Mouse (Mus musculus): Measurements from ENCODE around the gene Prune1.

Gene Prune1

GRCm38 (mm10) chr3:95281216-95282126 lies at the start of gene Prune1, which contains the start of gene Mindy1:
TSS of gene Prune1 (minus strand) at chr3:95282076.
TSS of gene Mindy1 (plus strand) at chr3:95281345.
- DNase-seq: peak; percentile 99

DNA sequence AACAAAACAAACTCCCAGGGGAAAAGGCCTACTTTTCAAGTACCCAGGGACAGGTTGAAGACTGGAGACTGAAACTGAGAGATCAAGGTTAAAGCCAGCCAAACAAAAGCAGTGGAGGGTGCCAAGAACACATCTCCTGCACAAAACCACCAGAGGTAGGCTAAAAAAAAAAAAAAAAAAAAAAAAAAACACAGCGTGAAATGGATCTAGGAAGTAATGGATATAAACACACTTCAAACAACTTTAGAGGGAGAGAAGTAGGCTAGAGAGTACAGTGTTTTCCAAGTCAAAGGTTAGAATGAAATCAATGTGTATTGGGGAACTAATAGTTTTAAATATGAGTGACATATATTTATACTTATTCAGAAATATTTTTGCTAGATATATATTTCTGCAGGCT lies 49.7 kb upstream of the Prune1 start:
- DNase-seq: no peak

GRCm38 (mm10) chr3:95328803-95329404 lies 47.0 kb upstream of the Prune1 start:
- DNase-seq: no peak

GRCm38 (mm10) chr3:95324454-95325144 lies 42.7 kb upstream of the Prune1 start:
- no peak for DNase-seq

DNA sequence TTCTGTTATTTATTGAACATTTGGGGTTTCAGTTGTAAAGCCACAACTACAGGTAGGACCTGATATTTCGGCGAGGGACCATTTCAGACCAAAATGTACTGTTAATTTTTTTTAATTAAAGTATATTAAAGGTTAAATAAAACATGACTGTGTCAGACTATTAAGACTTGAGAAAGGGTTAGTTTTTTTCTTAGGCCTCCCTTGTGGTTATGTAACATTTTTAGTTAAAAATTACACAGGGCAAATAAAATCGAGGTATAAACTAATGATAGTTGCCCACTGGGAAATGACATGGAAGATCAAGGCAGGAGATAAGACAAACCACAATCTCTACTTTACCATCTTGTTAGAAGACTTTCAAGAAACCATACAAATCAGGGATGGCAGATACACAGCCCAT lies 41.6 kb upstream of the Prune1 start:
- DNase-seq: no peak

- no peak for DNase-seq
Measured at GRCm38 (mm10) chr3:95319701-95320625, 38.1 kb upstream of the Prune1 start.

DNA sequence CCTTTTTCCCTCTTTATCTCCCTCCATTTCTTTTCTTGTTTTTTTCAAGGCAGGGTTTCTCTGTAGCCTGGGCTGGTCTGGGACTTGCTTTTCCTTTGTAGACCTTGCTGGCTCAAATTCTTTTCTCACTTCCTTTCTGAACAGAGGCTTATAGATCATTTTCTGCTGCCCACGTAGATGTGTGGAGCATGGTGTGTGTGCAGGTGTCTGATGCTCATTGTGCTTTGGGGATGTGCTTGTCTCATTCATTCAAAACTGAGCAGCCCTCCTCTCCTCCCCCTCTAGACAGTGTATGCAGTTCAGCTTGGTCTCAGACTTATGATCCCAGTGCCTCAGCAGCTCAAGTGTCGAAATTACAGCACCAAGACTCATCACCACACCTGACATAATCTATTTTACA lies 37.2 kb upstream of the Prune1 start:
- no peak for DNase-seq

- DNase-seq: peak; percentile 77
Measured at GRCm38 (mm10) chr3:95318548-95318947, 36.7 kb upstream of the Prune1 start.

DNA sequence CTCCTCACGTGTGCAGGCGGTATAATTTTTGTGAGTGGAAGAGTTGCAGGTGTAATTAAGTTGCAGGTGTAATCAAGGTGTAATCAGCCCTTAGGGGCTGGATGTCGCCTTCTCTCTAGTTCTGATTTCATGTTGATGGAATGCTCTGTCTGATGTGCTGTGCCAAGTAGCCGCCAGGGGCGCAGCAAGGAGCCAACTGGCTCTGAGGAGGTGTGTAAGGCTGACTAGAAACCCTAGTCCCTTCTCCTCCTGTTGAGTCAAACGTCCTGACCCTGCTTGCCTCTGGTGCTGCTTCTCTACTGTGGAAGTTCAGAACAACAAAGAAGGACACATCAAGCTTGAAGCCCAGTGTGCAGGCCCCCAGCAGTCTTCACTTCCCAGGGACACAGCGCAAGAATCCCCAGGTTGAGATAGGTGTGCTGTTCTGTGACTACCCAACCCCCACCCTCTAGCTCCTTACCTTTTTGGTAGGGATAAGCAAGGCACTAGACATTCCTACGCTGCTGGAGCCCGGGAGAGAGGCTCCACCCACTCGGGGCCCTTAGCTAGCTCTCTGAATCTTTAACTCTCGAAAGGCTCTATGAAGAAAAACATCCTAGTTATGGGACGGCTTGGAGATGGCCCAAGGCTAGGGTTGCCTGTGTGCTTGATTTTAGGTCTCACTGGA lies 35.7 kb upstream of the Prune1 start:
- DNase-seq: peak; percentile 69

- no peak for DNase-seq
Measured at GRCm38 (mm10) chr3:95315844-95316550, 34.1 kb upstream of the Prune1 start.

GRCm38 (mm10) chr3:95315094-95315843 lies 33.4 kb upstream of the Prune1 start:
- DNase-seq: peak; percentile 94

- DNase-seq: no peak
Measured at GRCm38 (mm10) chr3:95314486-95315093, 32.7 kb upstream of the Prune1 start, which contains the start of gene Cers2. TSS of gene Cers2 (plus strand) at chr3:95314791.

- no peak for DNase-seq
Measured at GRCm38 (mm10) chr3:95314075-95314474, 32.2 kb upstream of the Prune1 start.

- DNase-seq: no peak
Measured at GRCm38 (mm10) chr3:95313476-95313875, 31.6 kb upstream of the Prune1 start.

DNA sequence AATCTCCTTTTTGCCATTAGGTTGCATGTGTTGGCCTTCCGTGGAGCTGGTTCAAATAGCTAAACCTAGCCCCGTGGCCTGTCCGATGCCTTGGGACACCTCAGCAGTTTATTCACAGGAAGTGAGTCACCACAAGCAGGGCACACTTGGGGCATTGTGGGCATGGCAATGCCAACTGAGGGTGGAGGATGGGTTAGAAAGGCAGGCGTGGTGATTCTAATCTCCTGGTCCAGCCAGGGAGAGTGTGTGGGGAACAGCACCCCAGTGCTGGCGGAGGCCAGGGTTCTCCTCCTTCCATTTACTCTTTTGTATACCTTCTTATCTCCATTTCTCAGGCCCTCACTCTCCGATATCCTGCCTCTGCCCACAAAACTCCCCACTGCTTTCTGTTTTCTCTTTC lies 30.7 kb upstream of the Prune1 start:
- DNase-seq: no peak

- peak; percentile 79 for DNase-seq
Measured at GRCm38 (mm10) chr3:95310968-95311882, 29.3 kb upstream of the Prune1 start.

DNA sequence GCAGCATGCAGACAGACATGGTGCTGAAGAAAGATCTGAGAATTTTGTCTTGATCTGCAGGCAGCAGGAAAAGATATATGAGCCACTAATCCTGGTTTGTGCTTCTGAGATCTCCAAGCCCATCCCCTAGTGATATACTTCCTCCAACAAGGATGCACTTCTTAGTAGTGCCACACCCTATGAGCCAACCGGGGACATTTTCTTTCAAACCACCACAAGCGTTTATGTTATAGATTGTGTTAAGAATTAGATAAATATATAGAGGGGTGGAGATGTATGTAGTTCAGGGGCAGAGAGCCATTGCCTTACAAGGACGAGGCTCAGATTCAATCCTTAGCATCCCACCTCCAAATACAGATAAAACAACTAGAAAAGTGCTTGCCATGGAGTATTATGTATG lies 28.6 kb upstream of the Prune1 start:
- no peak for DNase-seq

DNA sequence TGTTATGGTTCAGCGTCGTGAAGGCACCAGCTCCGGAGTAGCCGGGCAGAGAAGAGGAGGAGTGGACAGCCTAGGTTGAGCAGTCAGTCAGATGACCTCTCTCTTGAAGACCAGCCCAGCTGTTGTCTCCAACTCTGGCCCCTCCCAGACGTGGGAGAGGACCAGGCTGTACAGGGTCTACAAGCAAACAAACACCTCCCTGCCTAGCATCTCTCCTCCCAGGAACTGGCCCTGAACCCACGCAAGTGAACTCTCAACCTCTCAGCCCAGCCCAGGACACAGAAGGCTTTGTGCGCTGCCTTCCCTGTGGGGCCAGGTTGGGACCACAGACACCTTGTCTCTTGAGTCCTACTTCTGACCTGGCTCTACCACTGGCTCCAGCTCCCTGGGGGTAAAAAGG lies 25.2 kb upstream of the Prune1 start, which contains the start of gene Anxa9:
Gene Anxa9 (minus strand): TSS at position 77 of the 400 bp plus-strand sequence.
- DNase-seq: no peak

- DNase-seq: no peak
Measured at GRCm38 (mm10) chr3:95306244-95306643, 24.4 kb upstream of the Prune1 start.
